Mouse (Mus musculus): ENCODE measurements at regions not wholly inside any gene's neighbourhood (a gene's known extent, or its start where the extent isn't known, plus 50 kb on each side); places are given as distances from the start of the nearest gene placed in this dataset.
A peak's percentile ranks its signal among the peaks of the same experiment; 100 is the strongest.
"Not testable (repeated sequence)": the region's sequence is repeated elsewhere in the genome, so short reads cannot be mapped to it uniquely, and the experiment has no call there.

- no peak for DNase-seq
These were observed 153.8 kb downstream of the Cd109 start for GRCm38 (mm10) chr9:78769168-78769567.

GRCm38 (mm10) chr9:78773936-78774335 is 158.6 kb downstream of the Cd109 start:
- DNase-seq = no peak

GRCm38 (mm10) chr9:78775462-78775861 is 160.1 kb downstream of the Cd109 start:
- peak; percentile 40 for DNase-seq

- DNase-seq = no peak
These were observed 165.2 kb downstream of the Cd109 start for GRCm38 (mm10) chr9:78780595-78780994.

GRCm38 (mm10) chr9:78782297-78782696 is 167.0 kb downstream of the Cd109 start:
- peak; percentile 18 for DNase-seq

GRCm38 (mm10) chr9:78782860-78783259 is 167.5 kb downstream of the Cd109 start:
- DNase-seq = no peak

GRCm38 (mm10) chr9:78787866-78788265 is 172.5 kb downstream of the Cd109 start:
- peak; percentile 58 for DNase-seq

GRCm38 (mm10) chr9:78789703-78790102 is 174.4 kb downstream of the Cd109 start:
- no peak for DNase-seq

- DNase-seq = no peak
These were observed 174.8 kb downstream of the Cd109 start for GRCm38 (mm10) chr9:78790155-78790554.

- no peak for DNase-seq
These were observed 180.5 kb downstream of the Cd109 start for GRCm38 (mm10) chr9:78795801-78796200.

GRCm38 (mm10) chr9:78817221-78817620 is 201.9 kb downstream of the Cd109 start:
- no peak for DNase-seq

- DNase-seq = not testable (repeated sequence)
These were observed 206.3 kb downstream of the Cd109 start for GRCm38 (mm10) chr9:78821554-78822212.

- no peak for DNase-seq
These were observed 229.8 kb downstream of the Cd109 start for GRCm38 (mm10) chr9:78844969-78845683.

- no peak for DNase-seq
These were observed 230.8 kb downstream of the Cd109 start for GRCm38 (mm10) chr9:78846110-78846509.

GRCm38 (mm10) chr9:78847890-78848563 is 232.7 kb downstream of the Cd109 start:
- no peak for DNase-seq

- not testable (repeated sequence) for DNase-seq
These were observed 233.2 kb downstream of the Cd109 start for GRCm38 (mm10) chr9:78848564-78848893.

- DNase-seq = no peak
These were observed 241.6 kb downstream of the Cd109 start for GRCm38 (mm10) chr9:78856981-78857380.

GRCm38 (mm10) chr9:78859956-78860355 is 244.6 kb downstream of the Cd109 start:
- no peak for DNase-seq

- no peak for DNase-seq
These were observed 257.2 kb downstream of the Cd109 start for GRCm38 (mm10) chr9:78872561-78872960.

- DNase-seq = peak; percentile 29
These were observed 264.8 kb downstream of the Cd109 start for GRCm38 (mm10) chr9:78879955-78880642.

- DNase-seq = no peak
These were observed 265.4 kb downstream of the Cd109 start for GRCm38 (mm10) chr9:78880643-78881306.

GRCm38 (mm10) chr9:78881307-78881790 is 266.0 kb downstream of the Cd109 start:
- DNase-seq = no peak

- no peak for DNase-seq
These were observed 287.9 kb downstream of the Cd109 start for GRCm38 (mm10) chr9:78903211-78903610.

All from right cerebral cortex, adult 18-20 months (tissue).